Mouse (Mus musculus) layer of hippocampus, postnatal 10 days (tissue): ENCODE data around the gene Krt79. TPM values are rescaled to one million over a fixed set of nuclear protein-coding genes. Genes with fewer than 3 reads are reported as not detected.

Experiments
- DNase-seq, 2 experiments: peaks; one replicate each; pipeline ENCODE4 v3.0.0; 2021; ENCODE audit warnings: low spot score in 2 of 2
- microRNA-seq, 2 experiments: library from miRNA; unstranded; fragments of <30 nt; microRNA quantifications; one replicate each; pipeline ENCODE4 v1.2.0; 2021
- total RNA-seq, 2 experiments: library from RNA; stranded (reverse); gene quantifications; 2 replicates each; pipeline ENCODE4 v1.2.3; 2021

The Krt79 gene
- total RNA-seq, 2 experiments from 2014 or later: 0.34 to 0.51 TPM

GRCm38 (mm10) chr15:101938600-101939308 lies 1.4 kb downstream of the Krt79 start:
- DNase-seq: no peak

- DNase-seq: no peak
Measured at GRCm38 (mm10) chr15:101933024-101933423, 7.1 kb downstream of the Krt79 start.

GRCm38 (mm10) chr15:101929666-101930065 lies 10.5 kb downstream of the Krt79 start:
- DNase-seq: no peak

- no peak for DNase-seq
Measured at GRCm38 (mm10) chr15:101929087-101929486, 11.0 kb downstream of the Krt79 start.

GRCm38 (mm10) chr15:101927340-101928080 lies 12.6 kb downstream of the Krt79 start:
- DNase-seq: no peak

GRCm38 (mm10) chr15:101925041-101925440 lies 15.1 kb downstream of the Krt79 start:
- DNase-seq: no peak

GRCm38 (mm10) chr15:101924635-101925034 lies 15.5 kb downstream of the Krt79 start, which contains the start of gene Krt4:
Gene Krt4, minus strand, starts transcription at chr15:101924735.
- no peak for DNase-seq

- DNase-seq: no peak
Measured at GRCm38 (mm10) chr15:101922296-101922695, 17.8 kb downstream of the Krt79 start.

GRCm38 (mm10) chr15:101916072-101916471 lies 24.1 kb downstream of the Krt79 start:
- DNase-seq: no peak

GRCm38 (mm10) chr15:101904849-101905248 lies 35.3 kb downstream of the Krt79 start:
- no peak for DNase-seq

- no peak for DNase-seq
Measured at GRCm38 (mm10) chr15:101902171-101903149, 37.7 kb downstream of the Krt79 start.

- no peak for DNase-seq
Measured at GRCm38 (mm10) chr15:101895216-101895615, 44.9 kb downstream of the Krt79 start.

GRCm38 (mm10) chr15:101892820-101893219 lies 47.3 kb downstream of the Krt79 start, which contains the start of gene Krt76:
Gene Krt76, minus strand, starts transcription at chr15:101892920.
- no peak for DNase-seq

GRCm38 (mm10) chr15:101879776-101880175 lies 60.3 kb downstream of the Krt79 start:
- DNase-seq: no peak

Small RNA genes within 50 kb of the gene (microRNA-seq; reads per million reads assigned to microRNA genes)
- gene Gm44356: 0 reads per million in 2 experiments

Other genes with a start within 250 kb of the Krt79 start
- gene Krt6a, start 246.0 kb downstream of the Krt79 start, total RNA-seq: not detected
- gene Krt5, start 227.4 kb downstream of the Krt79 start, total RNA-seq: not detected
- not detected for gene Krt71, start 197.2 kb downstream of the Krt79 start, total RNA-seq
- gene Krt72, start 153.9 kb downstream of the Krt79 start, total RNA-seq: not detected
- 1 to 10 TPM; 2.7 to 4.4 TPM for gene Krt73, start 138.0 kb downstream of the Krt79 start, total RNA-seq
- gene Krt2, start 122.2 kb downstream of the Krt79 start, total RNA-seq: 1 to 10 TPM; 2.0 to 2.1 TPM
- 1 to 10 TPM; 5.4 to 6.9 TPM for gene Krt1, start 89.5 kb downstream of the Krt79 start, total RNA-seq
- 10 to 100 TPM in 1 of 2 experiments, 1 to 10 TPM in 1; 9.5 to 10.4 TPM for gene Krt77, start 70.6 kb downstream of the Krt79 start, total RNA-seq
- gene Krt76, start 47.4 kb downstream of the Krt79 start, total RNA-seq: not detected
- not detected for gene Krt4, start 15.6 kb downstream of the Krt79 start, total RNA-seq
- not detected for gene Krt78, start 14.0 kb upstream of the Krt79 start, total RNA-seq
- under 1 TPM in 1 of 2 experiments, not detected in 1; 0.71 TPM for gene Krt8, start 64.2 kb upstream of the Krt79 start, total RNA-seq
- gene Krt18, start 87.9 kb upstream of the Krt79 start, total RNA-seq: 1 to 10 TPM in 1 of 2 experiments, under 1 TPM in 1; 0.85 to 1.6 TPM
- gene Eif4b, start 133.4 kb upstream of the Krt79 start, total RNA-seq: 100 to 1,000 TPM; 178 to 181 TPM
- 10 to 100 TPM; 13.4 to 16.8 TPM for gene Tns2, start 160.1 kb upstream of the Krt79 start, total RNA-seq
- 100 to 1,000 TPM; 148 to 163 TPM for gene Spryd3, start 195.9 kb upstream of the Krt79 start, total RNA-seq
- 1 to 10 TPM; 2.3 to 3.1 TPM for gene Igfbp6, start 204.0 kb upstream of the Krt79 start, total RNA-seq
- gene Soat2, start 210.2 kb upstream of the Krt79 start, total RNA-seq: not detected